Mouse (Mus musculus) midbrain, embryonic 14.5 days (tissue): ENCODE results near the gene Olfr1477. TPM values are rescaled to one million over a fixed set of nuclear protein-coding genes. Genes with fewer than 3 reads are reported as not detected.
"Not testable (repeated sequence)": the region's sequence is repeated elsewhere in the genome, so short reads cannot be mapped to it uniquely, and the experiment has no call there.

Source experiments
- ATAC-seq: fragments of 200-750 bp; cut with Nextera tagmentation; 2 replicates; pipeline ENCODE4 v1.8.0; 2017; ENCODE audit warnings: moderate number of reproducible peaks, moderate library complexity; ENCODE audit not compliant: low FRiP score, low TSS enrichment
- DNase-seq: peaks from one replicate; pipeline ENCODE4 v3.0.0-alpha.2; 2015
- H3K27ac ChIP-seq: fragments of 300-500 bp; sonication (generic); replicated peaks from 2 replicates; pipeline ENCODE4 v1.5.1; 2014; ENCODE audit warnings: mild to moderate bottlenecking, low read depth, low read length, moderate library complexity
- H3K27me3 ChIP-seq: fragments of 300-500 bp; sonication (generic); 2 replicates; pipeline ENCODE4 v1.6.1; 2014; ENCODE audit warnings: low read length, control low read depth, mixed read lengths; ENCODE audit not compliant: control insufficient read depth, insufficient read depth
- H3K36me3 ChIP-seq: fragments of 300-500 bp; sonication (generic); 2 replicates; pipeline ENCODE4 v1.6.1; 2014; ENCODE audit warnings: low read length, control low read depth; ENCODE audit not compliant: control insufficient read depth, insufficient read depth
- H3K4me1 ChIP-seq: fragments of 300-500 bp; sonication (generic); 2 replicates; pipeline ENCODE4 v1.6.1; 2014; ENCODE audit warnings: mild to moderate bottlenecking, antibody characterized with exemption, low read length, control low read depth; ENCODE audit not compliant: control insufficient read depth, insufficient read depth
- H3K4me2 ChIP-seq: fragments of 300-500 bp; sonication (generic); 2 replicates; pipeline ENCODE4 v1.6.1; 2014; ENCODE audit warnings: mild to moderate bottlenecking, low read length, moderate library complexity
- H3K4me3 ChIP-seq: fragments of 300-500 bp; sonication (generic); replicated peaks from 2 replicates; pipeline ENCODE4 v1.5.1; 2014; ENCODE audit warnings: low read depth, low read length
- H3K9ac ChIP-seq: fragments of 300-500 bp; sonication (generic); replicated peaks from 2 replicates; pipeline ENCODE4 v1.6.1; 2014; ENCODE audit warnings: mild to moderate bottlenecking, low read length, moderate library complexity
- H3K9me3 ChIP-seq: fragments of 300-500 bp; sonication (generic); 2 replicates; pipeline ENCODE4 v1.6.1; 2016; ENCODE audit warnings: low read length, control low read depth, mixed read lengths; ENCODE audit not compliant: control insufficient read depth
- WGBS: fragments of 180-500 bp; shearing (Covaris S2); extraction: QIAGEN DNeasy Blood & Tissue Kit; methylation state at CpG from one replicate; pipeline ENCODE4 v1.1.7; 2014; 5-methylcytosine and 5-hydroxymethylcytosine counted together
- polyA plus RNA-seq: library from polyadenylated mRNA; unstranded; fragments of >200 nt; fragmentation: Nextera tagmentation; extraction: Ambion mirVana; gene quantifications from 2 replicates; pipeline ENCODE4 v1.2.1, GENCODE M21; 2014

The Olfr1477 gene
- not detected in 2 replicates for polyA plus RNA-seq

DNA sequence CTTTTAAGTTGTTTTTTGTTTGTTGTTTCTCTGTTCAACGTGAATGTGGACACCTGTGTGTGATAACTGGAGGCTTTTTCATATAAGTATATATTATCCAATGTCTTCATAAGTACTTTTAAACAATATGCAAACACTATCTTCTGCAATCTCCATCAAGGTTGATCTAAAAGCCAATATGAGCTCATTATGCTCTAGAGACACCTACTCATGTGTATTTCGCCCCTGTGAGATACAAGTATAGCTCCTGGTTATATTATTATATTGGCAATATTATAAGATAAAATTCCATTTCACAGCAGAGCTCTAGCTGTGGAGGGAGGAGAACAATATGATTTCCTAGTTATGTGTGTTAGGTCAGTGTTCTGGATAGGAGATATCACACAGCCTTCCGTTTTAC, at the start of gene Olfr1477:
Gene Olfr1477, plus strand, starts transcription at position 301 of the 400 bp plus-strand sequence.
- no peak for DNase-seq
- no peak within 1 kb of the TSS for H3K27ac ChIP-seq
- WGBS, result 71% methylated on average over 3 of the region's 3 CpGs
- no peaks in the 10 kb centered on the region for H3K27me3 ChIP-seq
- no peaks in the 10 kb centered on the region for H3K36me3 ChIP-seq
- peaks cover 11% of the 10 kb centered on the region; the same call in 1 of the 2 replicates for H3K9me3 ChIP-seq
- ATAC-seq, result no peak
- no peaks in the 10 kb centered on the region for H3K4me1 ChIP-seq
- no peak within 1 kb of the TSS for H3K4me2 ChIP-seq
- no peak within 1 kb of the TSS for H3K9ac ChIP-seq
- no peak within 1 kb of the TSS for H3K4me3 ChIP-seq

GRCm38 (mm10) chr19:13455986-13456385, 44.4 kb upstream of the Olfr1477 start, which contains the start of gene Olfr1472:
TSS of gene Olfr1472 (minus strand) at chr19:13456086.
- Histone ChIP-seq H3K27me3 (no peaks in the 10 kb centered on the region), H3K36me3 (no peaks in the 10 kb centered on the region), H3K9me3 (no peaks in the 10 kb centered on the region), H3K4me2 (no peak within 1 kb of the TSS), H3K4me3 (no peak within 1 kb of the TSS), H3K9ac (no peak within 1 kb of the TSS), H3K27ac (no peak within 1 kb of the TSS), H3K4me1 (no peaks in the 10 kb centered on the region)
- ATAC-seq (no peak), DNase-seq (no peak)
- 79% methylated on average over 1 of the region's 1 CpGs for WGBS

GRCm38 (mm10) chr19:13469265-13469664, 31.1 kb upstream of the Olfr1477 start, which contains the start of gene Olfr1474:
TSS of gene Olfr1474 (plus strand) at chr19:13469565.
- not testable (repeated sequence) for H3K36me3 ChIP-seq, H3K27ac ChIP-seq, H3K9me3 ChIP-seq, H3K9ac ChIP-seq, H3K4me1 ChIP-seq, DNase-seq, H3K27me3 ChIP-seq, ATAC-seq, H3K4me2 ChIP-seq, H3K4me3 ChIP-seq
- 79% methylated on average over 4 of the region's 4 CpGs for WGBS

GRCm38 (mm10) chr19:13480096-13480495, 20.2 kb upstream of the Olfr1477 start, which contains the start of gene Olfr1475:
TSS of gene Olfr1475 (minus strand) at chr19:13480196.
- DNase-seq, result no peak
- H3K36me3 ChIP-seq, result no peaks in the 10 kb centered on the region
- no peak within 1 kb of the TSS for H3K4me3 ChIP-seq
- no peak within 1 kb of the TSS for H3K9ac ChIP-seq
- no peaks in the 10 kb centered on the region for H3K9me3 ChIP-seq
- no peaks in the 10 kb centered on the region for H3K4me1 ChIP-seq
- H3K27ac ChIP-seq, result no peak within 1 kb of the TSS
- no peaks in the 10 kb centered on the region for H3K27me3 ChIP-seq
- ATAC-seq, result no peak
- H3K4me2 ChIP-seq, result no peak within 1 kb of the TSS

GRCm38 (mm10) chr19:13527613-13528012, 27.3 kb downstream of the Olfr1477 start, which contains the start of gene Olfr1480:
TSS of gene Olfr1480 (plus strand) at chr19:13527913.
- Histone ChIP-seq H3K4me1 (no peaks in the 10 kb centered on the region), H3K27ac (no peak within 1 kb of the TSS), H3K27me3 (no peaks in the 10 kb centered on the region), H3K9ac (no peak within 1 kb of the TSS), H3K9me3 (peaks cover 4% of the 10 kb centered on the region; the same call in 1 of the 2 replicates), H3K4me2 (no peak within 1 kb of the TSS), H3K36me3 (no peaks in the 10 kb centered on the region), H3K4me3 (no peak within 1 kb of the TSS)
- DNase-seq (no peak), ATAC-seq (no peak)
- WGBS, result 83% methylated on average over 2 of the region's 2 CpGs

Other genes starting within 250 kb of the Olfr1477 start
- not detected in 2 replicates for gene Olfr1465, start 185.0 kb upstream of the Olfr1477 start, polyA plus RNA-seq
- gene Olfr1466, start 161.7 kb upstream of the Olfr1477 start, polyA plus RNA-seq, result not detected in 2 replicates
- gene Olfr1467, start 138.3 kb upstream of the Olfr1477 start, polyA plus RNA-seq, result not detected in 2 replicates
- gene Olfr1469, start 92.7 kb upstream of the Olfr1477 start, polyA plus RNA-seq, result not detected in 2 replicates
- not detected in 2 replicates for gene Olfr1471, start 57.1 kb upstream of the Olfr1477 start, polyA plus RNA-seq
- not detected in 2 replicates for gene Olfr1472, start 44.5 kb upstream of the Olfr1477 start, polyA plus RNA-seq
- gene Olfr1474, start 31.0 kb upstream of the Olfr1477 start, polyA plus RNA-seq, result not detected in 2 replicates
- not detected in 2 replicates for gene Olfr1475, start 20.4 kb upstream of the Olfr1477 start, polyA plus RNA-seq
- not detected in 2 replicates for gene Olfr1480, start 27.4 kb downstream of the Olfr1477 start, polyA plus RNA-seq
- not detected in 2 replicates for gene Olfr1484, start 83.0 kb downstream of the Olfr1477 start, polyA plus RNA-seq
- gene Olfr1487, start 116.8 kb downstream of the Olfr1477 start, polyA plus RNA-seq, result not detected in 2 replicates
- gene Olfr1489, start 131.1 kb downstream of the Olfr1477 start, polyA plus RNA-seq, result not detected in 2 replicates
- gene Olfr1490, start 150.5 kb downstream of the Olfr1477 start, polyA plus RNA-seq, result not detected in 2 replicates
- not detected in 2 replicates for gene Olfr1491, start 196.7 kb downstream of the Olfr1477 start, polyA plus RNA-seq
- not detected in 2 replicates for gene Olfr1493-ps1, start 222.7 kb downstream of the Olfr1477 start, polyA plus RNA-seq
- not detected in 2 replicates for gene Olfr1494, start 239.2 kb downstream of the Olfr1477 start, polyA plus RNA-seq